Mouse (Mus musculus) left cerebral cortex, postnatal 14 days (tissue): Measurements from ENCODE around the gene Ahsa1. TPM values are rescaled to one million over a fixed set of nuclear protein-coding genes. Genes with fewer than 3 reads are reported as not detected.
A peak's percentile ranks its signal among the peaks of the same experiment; 100 is the strongest.
"Not testable (repeated sequence)": the region's sequence is repeated elsewhere in the genome, so short reads cannot be mapped to it uniquely, and the experiment has no call there.

Source experiments
- DNase-seq, 2 experiments: peaks; one replicate each; pipeline ENCODE4 v3.0.0; 2021 to 2022; ENCODE audit warnings: low spot score in 2 of 2, mixed read lengths in 1 of 2
- intact Hi-C: fragments of 180-260 bp; cut with DNase I; formaldehyde crosslinking; loops from one replicate; pipeline ENCODE4 v1.15.1; 2025
- long read RNA-seq, 2 experiments: library from polyadenylated mRNA; stranded (forward); transcript quantifications; one replicate each; pipeline ENCODE4 v2.0.0; 2021
- total RNA-seq, 2 experiments: library from RNA; stranded (reverse); gene quantifications; 2 replicates each; pipeline ENCODE4 v1.2.3; 2021

Gene Ahsa1
- 100 to 1,000 TPM; 158 to 159 TPM for total RNA-seq
- long read RNA-seq, experiment 1, transcript Ahsa1-201 (9 exons, 1,377 nt) = major isoform, 152 of 159 reads
- long read RNA-seq, experiment 1, partial matches to known transcripts = 2 of 159 reads
- long read RNA-seq, experiment 1, other reads (novel, unspliced or antisense) = 5 of 159 reads
- long read RNA-seq, experiment 2, transcript Ahsa1-201 (9 exons, 1,377 nt) = major isoform, 133 of 144 reads
- long read RNA-seq, experiment 2, partial matches to known transcripts = 1 of 144 reads
- long read RNA-seq, experiment 2, other reads (novel, unspliced or antisense) = 10 of 144 reads

DNA sequence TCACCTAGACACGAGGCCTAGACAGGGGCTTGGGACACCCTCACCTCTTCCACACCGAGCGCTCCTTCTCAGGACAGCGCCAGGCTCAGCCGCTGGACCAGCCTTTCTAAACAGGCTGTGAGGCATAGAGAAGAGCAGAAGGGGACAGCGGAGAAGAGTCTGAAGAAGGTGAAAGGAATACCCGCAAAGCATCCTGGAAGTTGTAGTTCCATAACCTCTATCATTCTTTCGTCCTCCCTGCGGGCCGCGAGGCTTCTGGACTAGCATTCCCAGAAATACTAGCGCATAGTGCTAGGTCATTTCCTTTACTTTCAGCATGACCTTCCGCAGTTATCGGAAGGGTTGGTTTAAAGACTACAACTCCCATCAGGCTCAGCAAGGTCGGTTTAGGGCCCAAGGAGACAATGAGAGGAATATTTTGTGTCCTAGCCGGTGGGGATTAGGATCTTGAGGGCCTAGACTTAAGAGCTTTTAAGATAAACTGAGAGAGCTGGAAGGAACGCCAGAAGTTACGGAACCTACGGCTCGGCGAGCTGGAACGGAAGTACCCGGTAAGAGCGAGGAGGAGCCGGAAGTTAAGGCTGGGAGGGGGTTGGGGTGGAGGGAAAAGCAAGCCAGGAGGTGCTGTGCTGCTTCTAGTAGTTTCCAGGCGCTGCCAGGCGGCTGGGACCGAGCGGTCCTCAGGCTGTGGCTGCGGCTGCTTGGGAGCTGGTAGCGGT lies at the start of gene Ahsa1, which contains the start of gene Vipas39:
Ahsa1 (plus strand) TSS at position 372 of the 719 bp plus-strand sequence.
Vipas39 (minus strand) TSS at position 149 of the 719 bp plus-strand sequence.
- peak; percentile 92 to 97 for DNase-seq

DNA sequence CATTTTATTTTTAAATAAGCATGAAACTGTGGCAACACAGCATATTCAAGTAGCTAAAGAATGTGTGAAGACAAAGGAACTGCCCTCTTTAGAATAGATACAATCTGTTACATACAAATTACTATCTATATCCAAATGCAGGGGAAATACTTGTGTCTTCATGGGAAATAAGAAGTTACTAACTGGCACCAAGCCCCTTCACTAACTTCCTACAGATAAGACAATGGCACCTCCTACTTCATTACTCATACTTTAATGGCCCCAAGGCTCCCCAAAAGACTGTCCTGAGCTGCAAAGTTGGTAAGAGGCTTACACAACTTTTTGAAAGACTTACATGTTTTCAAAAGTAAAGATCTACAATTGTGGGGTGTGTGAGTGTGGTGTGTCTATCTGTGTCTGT lies 48.7 kb upstream of the Ahsa1 start:
- intact Hi-C loops = no loop called here
- DNase-seq = no peak

More for the DNA sequence above, at the start of gene Ahsa1, which contains the start of gene Vipas39:
- intact Hi-C loops = loop anchor here (2.0 kb wide), 1 partner anchor 67 kb away; no protein-coding TSS in a partner anchor

DNA sequence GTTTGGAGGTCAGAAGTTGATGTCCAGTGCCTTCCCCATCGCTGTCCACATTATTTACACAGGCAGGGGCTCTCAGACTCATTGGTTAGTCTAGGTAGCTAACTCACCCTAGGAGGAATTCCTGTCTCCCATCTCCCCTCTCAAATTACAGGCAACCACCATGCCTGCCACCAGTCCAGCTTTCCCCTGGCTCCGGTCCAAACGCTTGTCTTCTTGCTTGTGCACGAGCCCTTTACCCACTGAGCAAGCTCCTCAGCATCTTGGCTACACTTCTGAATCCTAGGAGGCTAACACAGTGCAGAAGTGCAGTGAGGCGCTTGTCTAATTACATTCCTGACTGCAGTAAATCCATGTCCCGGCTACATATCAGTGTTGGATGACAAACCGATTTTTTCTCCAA lies 46.9 kb upstream of the Ahsa1 start:
- intact Hi-C loops = no loop called here
- no peak for DNase-seq

DNA sequence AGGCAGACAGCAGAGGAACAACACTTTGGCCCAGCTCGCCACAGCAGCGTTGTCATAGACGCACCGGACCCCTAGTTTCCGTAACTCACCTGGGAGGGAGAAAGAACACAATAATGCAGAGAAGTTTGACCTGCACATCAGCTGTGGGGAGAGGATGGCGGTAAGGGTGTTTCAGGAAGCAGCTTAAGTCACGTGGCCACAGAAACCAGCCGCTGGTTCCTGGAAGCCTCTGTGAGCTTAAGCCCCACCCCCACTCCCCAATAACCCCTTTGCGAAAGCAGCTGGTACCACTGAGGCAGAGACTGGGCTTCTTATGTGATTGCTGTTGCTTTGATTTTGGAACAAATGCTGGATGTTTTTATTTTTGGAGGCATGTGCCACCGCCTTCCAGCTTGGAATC lies 41.3 kb upstream of the Ahsa1 start:
- intact Hi-C loops = no loop called here
- no peak for DNase-seq

DNA sequence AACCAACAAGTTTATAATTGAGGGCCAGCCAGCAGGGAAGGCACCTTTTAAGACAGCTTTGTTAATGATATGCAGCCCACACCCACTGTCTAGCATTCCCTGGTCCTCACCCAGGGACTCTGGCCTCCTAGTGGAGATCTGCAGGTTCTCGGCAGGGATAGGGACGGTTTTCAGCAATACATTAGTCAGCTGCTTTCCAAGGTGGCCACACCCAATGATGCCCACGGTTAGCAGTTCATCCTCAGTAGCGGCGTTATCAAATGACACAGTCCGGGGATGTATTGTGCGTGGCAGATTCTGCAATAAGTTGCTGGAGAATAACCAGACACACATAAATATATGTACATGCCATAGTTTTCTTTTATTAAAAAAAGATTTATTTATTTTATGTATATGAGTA lies 39.5 kb upstream of the Ahsa1 start:
- intact Hi-C loops = no loop called here
- no peak for DNase-seq

DNA sequence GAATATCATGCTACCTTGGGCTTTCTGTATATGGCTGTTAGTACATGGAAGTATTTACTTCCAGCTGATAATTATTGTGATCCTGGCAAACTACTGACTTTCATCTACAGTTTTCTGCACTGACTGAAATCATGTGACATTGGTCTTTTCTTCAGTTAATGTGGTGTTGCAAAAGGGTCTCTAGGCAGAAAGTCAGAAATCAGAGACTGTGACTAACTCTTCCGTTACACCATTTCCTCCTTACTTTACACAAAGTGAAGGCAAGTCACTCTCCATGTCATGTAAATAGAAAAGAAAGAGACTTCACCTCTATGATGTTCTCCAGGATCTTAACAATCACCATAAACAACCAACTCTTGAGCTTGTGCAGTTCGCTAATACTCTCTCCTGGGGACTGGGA lies 36.6 kb upstream of the Ahsa1 start:
- no peak for DNase-seq
- intact Hi-C loops = no loop called here

DNA sequence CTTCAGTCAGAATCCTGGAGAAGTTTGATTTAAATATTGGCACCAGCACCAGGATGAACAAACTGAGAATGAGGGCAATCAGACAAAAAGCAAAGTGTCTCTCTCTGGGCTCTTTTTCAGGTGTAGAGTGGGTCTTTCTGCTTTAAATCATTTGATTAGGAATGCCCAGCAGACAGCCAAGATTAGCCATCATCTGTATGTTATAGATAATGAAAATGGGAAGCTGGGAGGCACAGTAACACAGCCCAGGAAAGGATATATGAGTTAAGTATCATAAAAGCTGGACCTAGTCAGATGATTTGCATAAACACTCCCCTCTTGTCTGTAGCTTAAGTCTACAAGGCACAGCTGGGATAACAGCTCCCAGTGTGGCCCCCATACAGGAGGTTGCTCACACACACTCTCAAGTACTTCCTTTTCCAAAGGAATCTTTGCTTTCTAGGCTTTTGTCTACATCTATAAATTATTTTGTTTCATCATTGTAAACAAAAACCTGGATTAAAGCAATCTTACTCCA lies 35.8 kb upstream of the Ahsa1 start:
- DNase-seq = no peak
- intact Hi-C loops = no loop called here

DNA sequence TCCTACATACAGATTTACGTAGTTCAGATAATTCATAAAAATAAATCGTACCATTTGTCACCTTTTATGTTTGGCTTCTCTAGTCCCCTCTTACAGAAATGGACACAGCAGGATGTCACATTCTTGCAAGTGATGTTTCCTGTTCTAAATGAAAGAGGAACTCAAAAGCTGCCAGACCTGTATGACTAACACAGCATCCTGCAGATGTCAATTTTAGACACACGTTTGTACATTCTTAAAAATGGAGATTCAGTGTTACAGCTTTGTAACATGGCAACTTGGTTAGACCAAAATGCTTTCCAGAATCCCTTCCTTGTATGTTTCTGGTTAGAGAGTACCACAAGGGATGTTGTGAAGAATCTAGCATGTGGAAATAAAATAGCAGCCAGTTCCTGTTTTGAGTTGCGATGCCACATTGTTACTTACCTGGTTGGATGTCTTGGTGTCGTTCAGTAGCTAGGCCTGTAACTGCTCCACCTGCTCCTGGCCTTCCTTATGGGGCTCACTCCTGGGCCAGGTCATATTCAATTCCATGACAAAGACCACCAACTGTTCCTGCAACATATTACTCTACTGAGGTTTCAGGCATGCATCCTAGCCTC lies 29.3 kb upstream of the Ahsa1 start:
- intact Hi-C loops = loop anchor here (5.0 kb wide), 1 partner anchor 35 kb away; the partner anchor contains the start of gene Tmed8
- peak in 1 of 2 experiments; percentile 9 for DNase-seq

DNA sequence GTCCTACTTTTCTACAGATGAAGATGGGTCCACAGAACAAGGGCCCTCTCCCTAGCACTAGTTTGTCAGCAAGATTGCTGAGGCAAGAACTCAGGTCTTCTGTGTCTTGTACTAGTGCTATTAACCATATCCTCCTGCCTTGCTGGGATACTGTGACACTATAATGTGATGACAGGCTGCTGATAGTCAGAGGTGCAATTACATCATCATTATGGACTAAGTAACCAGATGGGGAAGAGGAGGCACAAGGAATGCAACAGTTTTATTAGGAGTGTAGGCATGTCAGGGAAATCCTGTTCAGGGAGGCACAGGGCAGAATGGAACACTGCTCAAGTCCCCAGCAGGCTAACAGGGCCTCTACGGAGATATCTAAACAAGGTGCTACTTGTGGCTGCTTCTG lies 27.6 kb upstream of the Ahsa1 start, which contains the start of gene Noxred1:
Noxred1 (minus strand) TSS at position 101 of the 400 bp plus-strand sequence.
- intact Hi-C loops = loop anchor here (5.0 kb wide), 1 partner anchor 36 kb away; the partner anchor contains the start of gene Tmed8
- DNase-seq = no peak

DNA sequence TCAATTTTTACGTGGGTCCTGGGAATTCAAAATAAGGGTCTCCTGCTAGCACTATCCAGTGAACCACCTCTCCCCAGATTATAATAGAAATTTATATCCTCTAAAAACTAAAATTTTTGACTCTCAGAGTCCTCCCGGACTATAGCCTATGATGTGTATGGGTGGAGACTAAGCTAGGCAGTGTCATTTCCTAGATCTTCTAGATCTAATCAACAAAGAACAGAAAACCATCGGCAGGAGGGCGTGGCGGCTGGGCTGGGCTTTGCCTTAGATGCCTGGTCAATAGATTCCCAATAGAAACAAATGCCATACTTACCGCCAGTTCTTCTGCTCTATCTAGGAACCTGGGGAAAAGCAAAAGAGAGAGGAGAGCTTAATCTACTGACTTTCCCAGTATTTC lies 16.1 kb upstream of the Ahsa1 start:
- DNase-seq = no peak
- intact Hi-C loops = no loop called here

DNA sequence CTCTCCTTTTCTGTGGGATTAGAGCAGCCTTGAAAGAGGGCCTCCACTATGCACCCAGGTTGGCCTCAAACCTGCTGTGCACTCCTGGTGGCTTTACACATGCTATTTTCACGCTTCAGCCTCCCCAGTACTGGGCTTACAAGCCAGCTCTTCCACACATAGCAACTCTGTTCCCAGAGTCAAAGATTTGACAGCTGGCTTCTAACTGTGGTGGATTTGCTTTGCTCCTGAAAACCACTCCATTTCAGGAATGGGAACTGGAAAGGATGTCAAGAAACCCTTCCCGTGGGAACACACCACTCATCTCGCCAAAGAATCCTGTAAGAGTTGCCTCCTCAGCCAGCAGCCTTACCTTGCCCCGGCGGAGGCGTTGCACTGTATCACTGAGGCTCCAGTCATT lies 12.4 kb upstream of the Ahsa1 start:
- intact Hi-C loops = no loop called here
- no peak for DNase-seq

DNA sequence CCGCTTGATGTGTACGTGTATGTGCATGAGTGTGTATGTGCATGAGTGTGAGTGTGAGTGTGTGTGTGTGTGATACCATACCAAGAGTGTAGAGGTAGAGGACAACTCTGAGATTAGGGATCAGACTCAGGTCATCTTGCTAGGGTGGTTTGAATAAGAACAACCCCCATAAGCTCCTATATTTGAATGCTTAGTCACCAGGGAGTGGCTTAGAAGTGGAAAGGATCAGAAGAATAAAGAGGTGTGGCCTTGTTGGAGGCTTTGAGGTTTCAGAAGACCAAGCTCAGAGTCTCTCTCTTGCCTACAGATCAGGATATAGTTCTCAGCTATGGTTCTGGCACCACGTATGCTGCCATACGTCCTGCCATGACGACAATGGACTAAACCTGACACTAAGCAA lies 9.7 kb upstream of the Ahsa1 start:
- no peak for DNase-seq
- intact Hi-C loops = no loop called here

DNA sequence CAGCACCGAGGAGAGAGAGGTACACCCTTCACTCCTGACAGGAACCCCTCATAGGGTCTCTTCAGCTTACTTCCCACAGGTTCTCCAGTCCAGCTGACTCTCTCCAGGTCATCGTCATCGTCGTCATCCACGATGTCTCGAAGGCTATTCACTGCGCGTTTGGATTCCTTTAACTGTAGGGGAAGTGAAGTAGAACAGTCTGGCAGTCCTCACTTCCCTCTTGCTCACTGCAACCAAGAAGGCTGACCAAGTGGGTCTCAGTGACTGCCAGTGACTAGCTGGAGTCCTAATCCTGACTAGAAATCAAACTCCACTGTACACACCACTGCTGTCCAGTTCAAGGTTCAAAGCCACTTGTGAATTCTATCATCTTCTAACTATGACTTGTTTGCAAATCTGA lies 5.7 kb upstream of the Ahsa1 start:
- intact Hi-C loops = no loop called here
- no peak for DNase-seq

DNA sequence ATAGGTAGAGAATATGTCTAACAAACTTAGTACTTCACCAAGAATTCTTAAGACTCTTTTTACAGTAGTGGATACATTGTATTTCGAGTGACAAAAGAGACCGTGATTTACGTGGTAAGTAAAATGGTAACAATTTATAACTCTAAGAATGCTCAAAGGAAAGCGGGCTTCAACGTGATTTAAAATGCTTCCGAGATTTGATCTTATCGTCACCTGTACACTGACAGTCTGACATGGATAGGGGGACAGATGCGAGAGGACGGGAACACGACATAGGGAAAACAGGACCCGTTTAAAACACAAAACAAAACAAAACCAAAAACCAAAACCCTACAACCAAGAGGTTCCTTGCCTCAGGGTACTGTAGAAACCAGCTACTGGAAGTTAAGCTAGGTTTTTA lies 835 bp upstream of the Ahsa1 start:
- intact Hi-C loops = no loop called here
- DNase-seq = no peak

DNA sequence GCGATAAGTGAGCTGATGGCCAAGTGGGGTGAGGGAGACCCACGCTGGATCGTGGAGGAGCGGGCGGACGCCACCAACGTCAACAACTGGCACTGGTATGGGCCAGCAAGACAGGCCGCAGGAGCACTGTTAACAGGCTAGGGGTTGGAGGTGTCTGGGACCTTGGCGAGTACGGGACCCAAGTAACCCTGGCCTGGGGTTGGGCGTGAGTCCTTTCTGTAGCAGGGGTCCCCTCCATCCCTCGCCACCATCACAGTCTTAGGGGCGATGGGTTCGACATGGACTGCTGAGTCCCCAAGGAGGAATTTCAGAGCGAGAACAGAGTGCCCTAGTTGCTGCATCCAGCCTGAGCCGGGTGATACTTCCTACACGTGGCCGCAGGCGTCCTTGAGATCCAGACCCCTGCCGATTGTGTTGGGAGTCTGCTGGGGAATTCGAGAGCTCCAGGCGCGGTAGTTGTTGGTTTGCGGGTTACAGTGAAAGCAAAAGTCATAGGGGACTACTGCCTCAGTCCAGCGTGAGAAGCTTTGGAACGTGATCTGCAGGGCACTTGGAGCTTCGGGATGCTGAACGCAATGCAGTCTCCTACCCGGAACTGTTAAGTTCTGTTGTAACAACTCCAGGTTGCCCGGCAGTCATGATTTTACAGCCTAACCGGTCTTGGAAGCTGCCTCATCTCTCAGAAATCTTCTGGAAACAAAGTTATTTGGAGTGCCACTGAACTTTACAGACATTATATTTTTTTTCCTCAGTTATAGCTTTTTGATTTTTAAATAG lies 736 bp downstream of the Ahsa1 start:
- intact Hi-C loops = loop anchor here (2.0 kb wide), 1 partner anchor 66 kb away; no protein-coding TSS in a partner anchor
- DNase-seq = no peak

DNA sequence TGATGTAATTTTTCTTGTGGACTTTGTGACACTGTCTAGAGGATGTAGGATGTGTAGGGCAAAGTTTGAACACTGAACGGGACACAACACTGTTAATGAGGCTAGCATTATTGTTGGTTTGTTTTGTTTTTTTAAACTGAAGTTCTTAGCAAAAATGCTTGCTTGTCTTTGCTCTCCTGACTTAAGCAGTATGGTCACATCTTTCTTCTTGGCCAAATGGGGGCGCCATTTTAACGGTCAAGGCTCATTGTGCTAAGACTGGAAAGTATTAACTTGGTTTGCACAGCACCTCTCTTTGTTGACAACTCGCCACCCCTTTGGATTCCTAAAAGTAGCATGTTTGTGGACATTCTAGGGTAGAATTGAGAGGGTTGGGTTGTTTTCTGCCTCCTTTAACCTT lies 1.4 kb downstream of the Ahsa1 start:
- peak; percentile 23 to 30 for DNase-seq
- intact Hi-C loops = loop anchor here (2.0 kb wide), 1 partner anchor 65 kb away; no protein-coding TSS in a partner anchor

DNA sequence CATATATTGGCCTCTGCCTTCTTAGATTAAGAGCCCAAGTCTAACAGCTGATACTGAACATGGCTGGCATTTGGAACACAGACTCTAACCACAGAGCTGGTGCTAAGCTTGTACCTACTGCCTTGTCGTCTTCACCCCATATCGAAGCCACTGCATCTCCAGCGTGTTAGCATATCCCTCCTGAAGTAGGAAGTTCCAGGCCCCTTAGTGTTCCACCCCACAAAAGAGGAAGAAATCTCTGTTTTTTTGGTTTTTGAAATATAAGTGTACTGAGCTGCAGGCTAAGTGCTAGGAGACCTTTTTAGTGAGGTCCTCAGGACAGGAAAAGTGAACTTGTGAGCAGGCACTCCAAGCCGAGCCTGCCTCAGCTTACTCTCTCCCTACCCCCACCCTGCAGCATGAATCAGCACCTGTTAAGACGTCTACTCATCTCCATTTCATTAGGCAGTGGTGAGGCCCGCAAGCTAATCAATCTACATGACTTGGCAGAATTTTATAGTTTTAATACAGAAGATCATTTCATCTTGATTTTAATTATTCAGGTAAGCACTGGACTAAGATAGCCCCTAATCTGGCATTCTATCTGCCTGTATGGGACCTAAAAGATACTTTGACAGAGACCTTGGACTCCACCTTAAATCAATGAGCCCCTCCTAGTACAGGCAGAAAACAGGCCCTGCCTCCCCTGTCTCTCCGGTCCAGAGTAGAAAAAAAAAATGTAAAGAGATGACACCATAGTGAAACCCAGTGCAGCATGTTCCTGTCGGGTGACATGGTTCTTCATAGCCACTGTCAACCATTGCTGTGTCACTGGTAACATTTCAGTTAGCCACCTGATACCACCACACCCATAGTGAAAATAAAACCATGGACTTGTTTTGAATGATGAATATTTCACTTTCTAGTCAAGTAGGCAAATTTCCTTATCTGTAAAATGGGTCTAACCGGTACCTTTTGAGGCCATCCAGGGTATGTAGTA lies 8.9 kb downstream of the Ahsa1 start:
- no peak for DNase-seq
- intact Hi-C loops = no loop called here

DNA sequence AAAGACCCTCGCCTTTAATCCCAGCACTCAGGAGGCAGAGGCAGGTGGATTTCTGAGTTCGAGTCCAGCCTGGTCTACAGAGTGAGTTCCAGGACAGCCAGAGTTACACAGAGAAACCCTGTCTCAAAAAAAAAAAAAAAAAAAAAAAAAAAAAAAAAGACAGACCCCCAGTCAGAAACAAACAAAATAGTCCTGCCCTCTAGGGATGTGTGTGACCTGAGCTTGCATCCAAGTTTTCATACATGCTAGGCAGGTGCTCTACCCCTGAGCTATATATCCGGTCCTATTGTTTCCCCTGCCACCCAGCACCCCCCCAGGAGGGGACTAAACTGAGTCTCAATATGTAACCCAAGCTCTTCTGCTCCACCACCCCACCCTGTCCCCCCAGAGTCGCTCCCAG lies 11.0 kb downstream of the Ahsa1 start:
- intact Hi-C loops = not testable (repeated sequence)

More for the DNA sequence above, 11.0 kb downstream of the Ahsa1 start:
- DNase-seq = not testable (repeated sequence)
